Mouse (Mus musculus) ovary, postnatal 36 days (tissue): ENCODE results near the gene Nrg4.
"Not testable (repeated sequence)": the region's sequence is repeated elsewhere in the genome, so short reads cannot be mapped to it uniquely, and the experiment has no call there.

Experiments used
- DNase-seq: peaks from one replicate; pipeline ENCODE4 v3.0.0; 2022; ENCODE audit warnings: low spot score, mixed read lengths

Gene Nrg4

DNA sequence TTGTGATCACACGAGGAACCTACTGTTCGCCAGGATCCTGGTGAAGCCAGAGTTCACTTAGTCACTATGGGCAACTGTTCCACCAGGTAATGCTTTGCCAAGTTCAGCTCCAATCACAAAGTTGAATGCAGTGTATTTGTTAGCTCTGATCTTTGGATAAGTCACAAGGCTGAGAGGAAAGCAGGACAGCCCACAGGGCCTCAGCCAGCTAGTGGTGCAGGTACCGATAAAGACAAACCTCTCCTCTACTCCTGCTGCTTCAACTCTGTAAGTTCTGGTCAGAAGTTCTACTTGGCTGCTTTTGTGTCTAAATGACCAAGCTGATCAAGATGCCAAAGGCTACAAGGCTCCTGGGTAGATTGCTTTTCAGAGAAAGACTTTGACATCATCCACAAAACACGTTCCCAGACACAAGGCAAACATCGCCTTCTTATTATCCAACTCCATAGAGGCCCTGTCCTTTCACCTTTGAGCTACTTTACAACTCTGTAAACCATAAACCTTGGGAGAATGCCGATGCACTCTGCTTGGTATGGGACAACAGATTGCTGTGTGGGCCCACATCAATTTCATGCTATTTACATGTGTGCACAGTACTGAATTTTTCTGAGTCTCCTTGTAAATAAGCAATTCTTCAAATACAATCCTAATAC is 75.9 kb downstream of the Nrg4 start:
- no peak for DNase-seq

DNA sequence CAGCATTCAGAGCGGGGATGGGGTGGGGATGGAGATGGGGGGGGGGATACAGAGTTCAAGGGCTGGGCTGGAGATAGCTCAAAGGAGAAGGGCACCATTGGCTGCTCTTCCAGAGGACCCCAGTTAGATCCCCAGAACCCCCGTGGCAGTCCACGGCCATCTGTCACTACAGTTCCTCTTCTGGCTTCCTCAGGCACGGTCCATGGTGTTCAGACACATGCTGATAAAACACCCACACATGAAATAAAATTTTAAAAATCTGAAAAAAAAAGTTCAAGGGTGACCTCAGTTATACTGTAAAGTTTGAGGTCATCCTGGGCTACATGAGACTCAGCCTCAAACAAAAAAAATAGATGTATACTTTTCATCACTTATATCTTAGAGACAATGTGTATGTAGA is 78.2 kb downstream of the Nrg4 start:
- DNase-seq: no peak

DNA sequence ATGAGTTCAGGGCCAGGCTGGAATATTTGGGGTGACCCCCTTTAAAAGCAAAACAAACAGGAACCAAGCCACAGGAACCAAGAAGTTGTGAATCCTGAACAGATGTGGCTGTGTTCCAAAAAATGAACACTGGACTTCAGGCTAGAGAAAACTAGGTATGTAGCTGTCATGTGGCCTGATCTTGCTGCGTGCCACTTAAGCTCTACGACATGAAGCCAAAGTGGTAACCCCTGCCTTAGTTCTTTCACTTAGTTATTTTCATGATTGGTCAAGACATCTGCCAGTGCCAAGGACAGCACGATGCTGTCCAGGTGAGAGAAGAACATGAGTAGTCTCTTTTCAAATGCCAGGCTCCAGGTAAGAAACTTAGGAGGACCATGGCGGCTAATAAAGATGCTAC is 79.7 kb downstream of the Nrg4 start:
- no peak for DNase-seq

DNA sequence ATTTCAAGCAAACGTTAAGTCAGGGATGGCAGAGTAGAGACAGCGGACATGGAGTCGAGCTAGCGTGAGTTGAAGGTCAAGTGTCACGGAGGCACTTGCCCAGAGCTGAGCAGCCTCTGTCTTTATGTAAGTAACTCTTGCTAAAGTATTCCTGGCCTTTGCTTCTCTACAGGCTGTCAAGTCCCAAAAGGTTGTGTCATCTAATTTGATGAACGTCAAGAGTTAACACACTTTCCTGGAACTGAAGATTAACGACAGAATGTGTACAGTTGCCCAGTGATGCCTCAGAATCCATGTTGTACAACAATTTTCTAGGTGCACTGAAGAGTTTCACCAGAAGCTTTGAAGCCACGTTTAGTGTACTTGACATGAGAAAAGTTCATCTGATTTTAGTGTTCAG is 80.2 kb downstream of the Nrg4 start:
- no peak for DNase-seq

DNA sequence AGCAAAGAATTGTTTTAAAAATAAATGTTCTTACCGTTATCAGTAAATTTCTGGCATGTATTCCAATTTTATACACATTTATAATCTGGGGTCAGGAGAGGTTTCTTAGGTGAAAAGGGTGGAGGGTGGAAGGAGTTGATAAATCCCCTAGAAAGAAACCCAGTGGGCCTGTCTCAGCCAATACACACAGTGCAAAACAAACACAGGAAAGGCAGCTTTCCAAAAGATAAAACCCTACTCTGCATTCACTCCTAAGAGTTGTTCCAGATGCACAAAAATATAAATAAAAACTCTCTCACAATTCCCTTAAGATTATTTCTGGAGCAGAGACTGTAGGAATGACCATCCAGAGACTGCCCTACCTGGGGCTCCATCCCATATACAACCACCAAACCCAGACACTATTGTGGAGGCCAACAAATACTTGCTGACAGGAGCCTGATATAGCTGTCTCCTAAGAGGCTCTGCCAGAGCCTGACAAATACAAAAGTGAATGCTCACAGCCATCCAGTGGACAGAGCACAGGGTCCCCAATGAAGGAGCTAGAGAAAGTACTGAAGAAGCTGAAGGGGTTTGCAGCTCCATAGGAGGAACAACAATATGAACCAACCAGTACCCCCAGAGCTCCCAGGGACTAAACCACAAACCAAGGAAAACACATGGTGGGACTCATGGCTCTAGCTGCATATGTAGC is 81.4 kb downstream of the Nrg4 start:
- DNase-seq: not testable (repeated sequence)

- no peak for DNase-seq
Observed at GRCm38 (mm10) chr9:55244079-55244478, 82.6 kb downstream of the Nrg4 start.

DNA sequence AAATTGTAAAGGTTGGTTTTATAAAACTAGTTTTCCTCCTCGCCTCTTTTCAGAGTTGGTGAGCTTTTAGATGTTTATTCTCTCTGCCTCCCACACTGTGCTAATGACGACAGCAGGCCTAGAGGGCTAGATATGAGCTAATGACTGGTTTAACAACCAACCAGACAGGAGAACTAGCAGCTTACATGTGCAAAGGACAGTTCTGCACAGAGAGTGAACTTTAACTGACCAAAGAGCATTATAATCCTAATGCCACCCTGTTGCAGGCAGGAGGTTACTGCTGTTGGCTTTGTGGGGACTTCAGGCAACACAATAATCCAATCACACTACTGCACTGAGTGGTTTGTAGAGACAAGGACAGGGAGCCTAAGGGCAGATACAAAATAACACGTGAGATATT is 83.4 kb downstream of the Nrg4 start:
- no peak for DNase-seq

- no peak for DNase-seq
Observed at GRCm38 (mm10) chr9:55241863-55242685, 84.6 kb downstream of the Nrg4 start.

DNA sequence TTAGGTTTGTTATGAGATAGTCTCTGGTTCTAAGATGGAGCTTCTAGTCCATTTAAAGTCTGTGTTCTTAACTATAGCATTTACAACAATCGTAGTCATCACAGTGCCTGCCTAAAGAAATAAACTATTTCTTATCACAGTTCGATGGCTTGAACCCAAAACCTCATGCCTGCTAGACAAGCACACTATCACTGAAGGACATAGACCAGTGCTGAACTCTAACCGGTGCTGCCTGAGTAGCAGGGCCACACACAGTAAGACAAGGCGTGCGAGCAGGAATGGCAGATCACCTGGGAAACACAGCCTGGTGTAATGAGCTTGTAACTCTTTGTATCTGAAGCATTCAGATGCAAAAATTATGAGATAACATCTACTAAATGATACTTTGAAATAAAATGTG is 85.8 kb downstream of the Nrg4 start:
- no peak for DNase-seq

DNA sequence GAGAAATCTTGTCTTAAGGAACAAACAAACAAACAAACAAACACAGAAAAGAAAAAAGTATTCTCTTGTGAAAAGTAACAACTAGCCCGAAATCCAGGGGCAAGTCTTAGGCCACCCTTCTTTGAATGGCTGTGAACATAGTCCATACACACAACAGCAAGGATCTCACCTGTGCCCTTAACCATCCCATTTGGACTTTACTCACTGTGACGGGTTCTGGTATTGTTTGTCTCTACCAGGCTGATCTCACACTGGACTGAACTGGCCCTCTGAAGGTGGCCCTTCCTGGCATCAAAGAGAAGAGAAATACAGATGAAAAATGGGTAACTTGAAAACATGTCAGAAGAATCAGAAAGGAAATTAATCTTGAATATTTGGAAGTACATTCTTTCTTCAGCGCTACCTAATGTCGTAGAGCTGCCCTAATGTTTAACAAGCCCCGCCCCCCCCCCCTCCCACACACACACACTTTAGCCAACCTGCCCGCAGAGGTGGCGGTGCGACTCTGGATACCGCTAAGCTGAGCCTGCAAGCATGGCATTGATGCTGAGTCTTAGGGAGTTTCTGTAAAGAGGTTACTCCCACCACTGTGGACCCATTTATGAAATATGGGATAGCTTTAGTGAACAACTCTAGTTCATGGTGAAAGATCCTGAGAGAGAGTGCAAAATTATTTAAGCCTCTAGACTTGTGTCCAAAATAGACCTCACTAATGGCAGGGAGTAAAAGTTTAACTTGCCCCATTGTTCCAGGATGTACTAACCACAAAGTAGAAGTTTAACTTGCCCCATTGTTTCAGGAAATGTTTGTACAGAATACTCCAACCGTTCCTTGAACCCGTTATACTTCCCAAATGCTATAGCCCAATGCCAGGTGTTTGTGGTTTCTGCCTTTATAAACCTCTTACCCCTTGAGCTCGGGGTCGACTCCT is 90.1 kb downstream of the Nrg4 start:
- DNase-seq: no peak

- not testable (repeated sequence) for DNase-seq
Observed at GRCm38 (mm10) chr9:55233076-55233475, 93.6 kb downstream of the Nrg4 start.

DNA sequence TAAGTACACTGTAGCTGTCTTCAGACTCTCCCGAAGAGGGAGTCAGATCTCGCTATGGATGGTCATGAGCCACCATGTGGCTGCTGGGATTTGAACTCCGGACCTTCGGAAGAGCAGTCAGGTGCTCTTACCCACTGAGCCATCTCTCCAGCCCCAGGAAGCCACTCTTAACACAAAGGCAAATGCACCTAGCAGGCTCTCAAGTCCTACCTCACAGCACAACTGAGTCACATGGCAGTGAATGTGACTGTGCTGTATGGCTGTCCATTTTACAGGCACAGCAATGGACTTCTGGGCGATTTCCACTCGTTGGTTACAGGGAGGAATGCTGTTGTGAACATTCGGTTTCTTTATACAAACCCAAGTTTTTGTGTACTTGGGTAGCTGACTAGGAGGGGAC is 94.1 kb downstream of the Nrg4 start:
- no peak for DNase-seq

- DNase-seq: no peak
Observed at GRCm38 (mm10) chr9:55232110-55232509, 94.5 kb downstream of the Nrg4 start.

DNA sequence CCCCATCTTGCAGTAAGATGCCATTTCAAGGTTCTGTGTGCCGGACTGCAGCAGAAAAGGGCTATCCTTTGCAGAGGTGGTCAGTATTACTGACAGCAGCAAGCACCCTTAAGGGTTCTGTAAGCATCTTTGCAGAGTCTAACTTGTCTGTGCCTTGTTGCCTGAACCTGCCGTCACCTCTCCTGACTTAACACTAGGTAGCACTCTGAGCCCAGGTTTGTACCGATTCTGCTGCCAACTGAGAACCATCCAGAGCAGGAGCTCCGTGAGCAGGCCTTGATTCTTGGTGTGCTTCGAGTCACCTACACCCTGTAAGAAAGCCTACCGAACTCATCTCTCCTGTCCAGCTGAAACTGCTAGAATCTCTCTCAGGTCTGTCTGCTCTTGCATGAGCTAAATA is 95.1 kb downstream of the Nrg4 start:
- no peak for DNase-seq

GRCm38 (mm10) chr9:55229010-55229409 is 97.6 kb downstream of the Nrg4 start:
- no peak for DNase-seq

- no peak for DNase-seq
Observed at GRCm38 (mm10) chr9:55228149-55228548, 98.5 kb downstream of the Nrg4 start.

DNA sequence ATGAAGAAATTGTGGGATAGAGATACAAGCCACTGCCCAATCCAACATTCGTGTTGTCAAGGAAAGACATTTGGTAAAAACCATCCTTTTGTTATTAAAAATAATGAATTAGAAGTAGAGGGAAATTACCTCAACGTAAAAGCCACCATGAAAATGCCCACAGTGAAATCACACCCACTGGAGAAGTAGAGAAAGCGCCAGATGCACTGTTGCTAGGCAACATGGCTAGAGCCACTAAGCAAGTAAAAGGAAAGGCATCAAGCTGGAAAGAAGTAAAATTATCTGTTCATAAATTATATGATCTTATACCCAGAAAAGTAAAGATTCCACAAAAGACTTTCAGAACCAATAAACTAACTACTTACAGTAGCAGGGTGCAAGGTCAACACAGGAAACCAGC is 100.4 kb downstream of the Nrg4 start:
- DNase-seq: no peak

DNA sequence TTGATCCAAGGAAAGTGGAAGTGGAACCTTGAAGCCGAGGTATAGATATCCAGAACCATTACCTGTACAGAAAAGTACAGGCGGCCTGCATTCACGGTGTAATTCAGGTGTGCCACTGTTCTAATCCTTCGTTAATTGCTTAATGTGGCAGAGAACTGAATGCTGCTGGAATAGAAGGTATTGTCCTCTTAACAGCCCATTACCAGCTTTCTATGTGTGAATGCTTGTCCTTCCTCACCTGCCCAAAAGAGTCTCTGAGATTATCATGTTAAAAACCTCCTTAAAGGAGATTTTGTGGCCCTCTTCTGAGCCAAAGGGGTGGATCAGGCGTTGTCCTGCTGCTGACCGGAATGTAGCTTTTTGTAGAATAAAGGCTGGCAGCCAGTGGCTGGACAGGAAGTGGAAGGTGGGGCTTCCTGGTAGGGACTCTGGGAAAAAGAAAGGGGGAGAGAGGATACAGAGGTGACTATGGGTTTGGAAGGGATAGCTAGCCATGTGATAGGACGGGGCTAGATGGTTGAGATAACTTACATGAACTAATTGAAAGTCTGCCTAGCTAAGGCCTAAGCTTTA is 101.4 kb downstream of the Nrg4 start:
- DNase-seq: no peak

DNA sequence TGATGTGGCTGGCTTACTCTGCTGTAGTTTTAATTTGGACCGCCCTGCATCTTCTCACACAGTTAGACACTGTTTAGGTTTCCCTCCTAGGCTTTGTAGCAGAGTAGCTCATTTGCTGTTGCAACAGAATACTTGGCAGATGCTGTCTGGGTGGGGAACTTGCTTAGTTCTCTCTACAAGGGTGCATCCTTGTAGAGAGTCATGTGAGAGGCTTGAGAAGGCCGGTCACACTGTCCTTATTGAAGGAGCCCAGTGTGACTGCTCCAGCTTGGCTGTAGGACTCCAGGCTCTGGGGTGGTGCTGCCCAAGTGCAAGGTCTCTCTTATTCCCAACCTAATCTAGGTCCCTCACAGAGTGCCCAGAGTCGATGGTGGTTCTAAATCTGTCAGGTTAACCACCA is 109.3 kb downstream of the Nrg4 start:
- no peak for DNase-seq

DNA sequence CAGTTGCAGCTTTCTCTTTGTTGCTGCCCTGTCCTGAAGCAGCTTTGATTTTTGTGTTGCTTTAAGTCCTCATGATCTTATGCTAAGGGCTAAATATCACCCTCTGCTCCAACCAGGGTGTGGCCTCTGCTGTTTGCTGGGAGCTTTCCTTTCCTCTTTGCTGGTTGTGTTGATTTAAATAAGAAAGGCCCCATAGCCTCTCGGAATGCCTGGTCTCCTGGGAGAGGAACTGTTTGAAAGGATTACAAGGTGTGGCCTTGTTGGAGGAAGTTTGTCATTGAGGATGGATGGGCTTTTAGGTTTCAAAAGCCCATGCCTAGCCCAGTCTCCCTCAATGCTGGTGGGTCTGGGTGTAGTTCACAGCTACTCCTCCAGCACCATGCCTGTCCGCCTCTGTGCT is 110.6 kb downstream of the Nrg4 start:
- no peak for DNase-seq

- no peak for DNase-seq
Observed at GRCm38 (mm10) chr9:55215648-55216047, 111.0 kb downstream of the Nrg4 start.

DNA sequence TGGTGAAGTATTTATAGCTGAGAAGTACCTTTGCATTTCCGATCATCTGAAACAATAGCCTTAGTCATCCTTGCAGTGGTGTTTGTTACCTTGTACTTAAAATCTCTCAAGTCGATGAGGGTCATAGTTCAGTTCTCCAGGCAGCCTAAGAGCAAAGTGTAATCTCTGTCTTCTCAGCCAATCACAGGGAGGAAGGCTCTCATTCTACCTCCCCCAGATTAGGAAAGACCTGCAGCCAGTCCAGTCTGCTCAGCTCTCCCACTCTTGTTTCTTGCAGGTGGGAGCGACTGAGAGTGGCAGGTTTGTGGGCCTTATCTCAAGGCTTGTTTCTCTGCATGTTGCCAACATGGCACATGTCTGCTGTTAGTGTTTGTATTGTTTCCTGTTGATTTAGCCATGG is 111.6 kb downstream of the Nrg4 start:
- no peak for DNase-seq
